Mouse (Mus musculus) kidney, postnatal 25 days (tissue): ENCODE data around the gene Tmem206.

Experiments
- DNase-seq, 2 experiments: peaks; one replicate each; pipeline ENCODE4 v3.0.0; 2021; ENCODE audit warnings: mixed read lengths in 2 of 2

Tmem206 gene

GRCm38 (mm10) chr1:191311296-191311898 is 14.3 kb upstream of the Tmem206 start:
- DNase-seq = peak in 1 of 2 experiments; percentile 70

- DNase-seq = peak; percentile 94 to 95
Observed at GRCm38 (mm10) chr1:191312513-191312941, 13.2 kb upstream of the Tmem206 start.

GRCm38 (mm10) chr1:191313158-191313557 is 12.6 kb upstream of the Tmem206 start:
- peak in 1 of 2 experiments; percentile 40 for DNase-seq

GRCm38 (mm10) chr1:191313926-191314325 is 11.8 kb upstream of the Tmem206 start:
- DNase-seq = peak in 1 of 2 experiments; percentile 19

- DNase-seq = peak in 1 of 2 experiments; percentile 29
Observed at GRCm38 (mm10) chr1:191316818-191317217, 8.9 kb upstream of the Tmem206 start.

- peak; percentile 76 to 87 for DNase-seq
Observed at GRCm38 (mm10) chr1:191317591-191318196, 8.0 kb upstream of the Tmem206 start, which contains the start of gene Nenf. Nenf (minus strand) TSS chr1:191318194.

GRCm38 (mm10) chr1:191318686-191319085 is 7.0 kb upstream of the Tmem206 start:
- peak in 1 of 2 experiments; percentile 18 for DNase-seq

- no peak for DNase-seq
Observed at GRCm38 (mm10) chr1:191323381-191323780, 2.3 kb upstream of the Tmem206 start.

GRCm38 (mm10) chr1:191324733-191325590 is 750 bp upstream of the Tmem206 start:
- DNase-seq = peak in 1 of 2 experiments; percentile 30

GRCm38 (mm10) chr1:191326233-191326882 is 646 bp downstream of the Tmem206 start:
- peak; percentile 53 to 75 for DNase-seq

GRCm38 (mm10) chr1:191327258-191327657 is 1.5 kb downstream of the Tmem206 start:
- peak; percentile 42 to 62 for DNase-seq

- DNase-seq = peak; percentile 95 to 98
Observed at GRCm38 (mm10) chr1:191328019-191328441, 2.3 kb downstream of the Tmem206 start.

GRCm38 (mm10) chr1:191330356-191330755 is 4.6 kb downstream of the Tmem206 start:
- peak; percentile 48 to 72 for DNase-seq

GRCm38 (mm10) chr1:191334500-191334899 is 8.8 kb downstream of the Tmem206 start:
- DNase-seq = no peak

- DNase-seq = no peak
Observed at GRCm38 (mm10) chr1:191339876-191340275, 14.2 kb downstream of the Tmem206 start.

GRCm38 (mm10) chr1:191340530-191340929 is 14.8 kb downstream of the Tmem206 start:
- DNase-seq = peak in 1 of 2 experiments; percentile 60

- no peak for DNase-seq
Observed at GRCm38 (mm10) chr1:191347602-191348001, 21.9 kb downstream of the Tmem206 start.

GRCm38 (mm10) chr1:191348592-191348991 is 22.9 kb downstream of the Tmem206 start:
- DNase-seq = no peak

- DNase-seq = no peak
Observed at GRCm38 (mm10) chr1:191348996-191349395, 23.3 kb downstream of the Tmem206 start.

- DNase-seq = no peak
Observed at GRCm38 (mm10) chr1:191349486-191350037, 23.9 kb downstream of the Tmem206 start.

- DNase-seq = no peak
Observed at GRCm38 (mm10) chr1:191350355-191350754, 24.6 kb downstream of the Tmem206 start.

GRCm38 (mm10) chr1:191352786-191353488 is 27.2 kb downstream of the Tmem206 start:
- peak in 1 of 2 experiments; percentile 82 for DNase-seq
